7 mouse cellular contexts compared by ENCODE assay signal in genomic region chr14:21488426-21489115, GRCm38 (mm10). TPM values are rescaled to one million over a fixed set of nuclear protein-coding genes. Genes with fewer than 3 reads are reported as not detected.
DNase-seq lines count a peak whose midpoint lies in the region; ATAC-seq and TF ChIP-seq lines count a peak whose summit lies in the region.
"Not testable (repeated sequence)": the region's sequence is repeated elsewhere in the genome, so short reads cannot be mapped to it uniquely, and the experiment has no call there.

No protein-coding gene starts in this region.

- H3K4me2 ChIP-seq in embryonic facial prominence, embryonic 14.5 days (ENCODE audit: low read depth, low read length); forebrain, embryonic 13.5 days; forebrain, postnatal 0 days (ENCODE audit: low read depth); hindbrain, embryonic 15.5 days; midbrain, embryonic 11.5 days; midbrain, embryonic 16.5 days (ENCODE audit: low read length): not testable (repeated sequence)

- ATAC-seq in embryonic facial prominence, embryonic 14.5 days (ENCODE audit: low read depth); midbrain, embryonic 11.5 days (ENCODE audit: low FRiP score); midbrain, embryonic 16.5 days: not testable (repeated sequence)
- peak; percentile 84 for ATAC-seq in forebrain, embryonic 13.5 days
- ATAC-seq in forebrain, postnatal 0 days: peak; percentile 59
- ATAC-seq in hindbrain, embryonic 15.5 days (ENCODE audit: low FRiP score, low read depth): peak; percentile 51; the same call in 1 of the 2 replicates

- not testable (repeated sequence) for DNase-seq in embryonic facial prominence, embryonic 14.5 days (ENCODE audit: low spot score)
- DNase-seq in forebrain, postnatal 0 days: peak; percentile 11
- peak; percentile 74 for DNase-seq in midbrain, embryonic 11.5 days (ENCODE audit: low spot score, missing footprints)

- not testable (repeated sequence) for H3K9me3 ChIP-seq in E14TG2a.4 (ENCODE audit: low read length); embryonic facial prominence, embryonic 14.5 days (ENCODE audit: control insufficient read depth, low read length); forebrain, embryonic 13.5 days (replicated peaks); forebrain, postnatal 0 days (ENCODE audit: low read length); hindbrain, embryonic 15.5 days; midbrain, embryonic 11.5 days (ENCODE audit: control insufficient read depth, low read length); midbrain, embryonic 16.5 days (replicated peaks; ENCODE audit: control insufficient read depth, low read length, poor library complexity, severe bottlenecking)

- H3K4me1 ChIP-seq in E14TG2a.4 (replicated peaks; ENCODE audit: low read depth, low read length): peaks cover 73% of the 10 kb centered on the region
- not testable (repeated sequence) for H3K4me1 ChIP-seq in embryonic facial prominence, embryonic 14.5 days (ENCODE audit: control insufficient read depth, insufficient read depth, low read length); forebrain, postnatal 0 days (ENCODE audit: insufficient read depth); hindbrain, embryonic 15.5 days (replicated peaks); midbrain, embryonic 11.5 days (ENCODE audit: control insufficient read depth, insufficient read depth, low read length); midbrain, embryonic 16.5 days (ENCODE audit: control insufficient read depth, insufficient read depth, low read length)
- H3K4me1 ChIP-seq in forebrain, embryonic 13.5 days: peaks cover 27% of the 10 kb centered on the region

- not testable (repeated sequence) for H3K27me3 ChIP-seq in E14TG2a.4 (ENCODE audit: insufficient read depth, low read length); embryonic facial prominence, embryonic 14.5 days (replicated peaks; ENCODE audit: control insufficient read depth, insufficient read depth, low read length); forebrain, embryonic 13.5 days; forebrain, postnatal 0 days (ENCODE audit: insufficient read depth, low read length); hindbrain, embryonic 15.5 days; midbrain, embryonic 11.5 days (ENCODE audit: control insufficient read depth, insufficient read depth, low read length); midbrain, embryonic 16.5 days (ENCODE audit: control insufficient read depth, insufficient read depth, low read depth, low read length)

- H3K9ac ChIP-seq in embryonic facial prominence, embryonic 14.5 days (ENCODE audit: low read depth, low read length): 0 out of 2 replicates have a peak overlapping the region, but pooled peaks have one; percentile 14
- H3K9ac ChIP-seq in forebrain, embryonic 13.5 days; hindbrain, embryonic 15.5 days; midbrain, embryonic 11.5 days (ENCODE audit: low read length); midbrain, embryonic 16.5 days (ENCODE audit: low read depth, low read length): not testable (repeated sequence)
- H3K9ac ChIP-seq in forebrain, postnatal 0 days: 0 out of 2 replicates have a peak overlapping the region, but pooled peaks have one; percentile 18

- peak overlapping the region; percentile 66 for H3K4me3 ChIP-seq in E14TG2a.4 (replicated peaks; ENCODE audit: low read length)
- not testable (repeated sequence) for H3K4me3 ChIP-seq in embryonic facial prominence, embryonic 14.5 days (ENCODE audit: low read depth, low read length); forebrain, embryonic 13.5 days; forebrain, postnatal 0 days (ENCODE audit: low read depth, low read length); hindbrain, embryonic 15.5 days; midbrain, embryonic 11.5 days (ENCODE audit: low read depth, low read length); midbrain, embryonic 16.5 days (ENCODE audit: low read depth, low read length)

- H3K27ac ChIP-seq in embryonic facial prominence, embryonic 14.5 days (replicated peaks; ENCODE audit: low read depth, low read length): peak overlapping the region; percentile 39; the same call in 1 of the 2 replicates
- peak overlapping the region; percentile 70 for H3K27ac ChIP-seq in forebrain, embryonic 13.5 days
- not testable (repeated sequence) for H3K27ac ChIP-seq in forebrain, postnatal 0 days (ENCODE audit: low read depth, low read length); hindbrain, embryonic 15.5 days (replicated peaks)
- 0 out of 2 replicates have a peak overlapping the region, but pooled peaks have one; percentile 1 for H3K27ac ChIP-seq in midbrain, embryonic 11.5 days (ENCODE audit: low read depth, low read length)
- H3K27ac ChIP-seq in midbrain, embryonic 16.5 days (ENCODE audit: low read length): 0 out of 2 replicates have a peak overlapping the region, but pooled peaks have one; percentile 19

- H3K36me3 ChIP-seq in E14TG2a.4 (ENCODE audit: insufficient read depth, low read length): peaks cover 84% of the 10 kb centered on the region
- not testable (repeated sequence) for H3K36me3 ChIP-seq in embryonic facial prominence, embryonic 14.5 days (ENCODE audit: control insufficient read depth, insufficient read depth, low read length); forebrain, embryonic 13.5 days (ENCODE audit: poor library complexity, severe bottlenecking); forebrain, postnatal 0 days (ENCODE audit: insufficient read depth); hindbrain, embryonic 15.5 days; midbrain, embryonic 11.5 days (ENCODE audit: control insufficient read depth, insufficient read depth, low read length); midbrain, embryonic 16.5 days (ENCODE audit: control insufficient read depth, insufficient read depth, low read length)

- not testable (repeated sequence) for TF ChIP-seq CTCF in E14TG2a.4 (conservative IDR thresholded peaks at IDR 0.05; ENCODE audit: low read length); forebrain, postnatal 0 days (IDR thresholded peaks at IDR 0.05; ENCODE audit: low read depth)

- 74% methylated on average over 6 of the region's 9 CpGs for WGBS in embryonic facial prominence, embryonic 14.5 days
- WGBS in forebrain, embryonic 13.5 days: 30% methylated on average over 8 of the region's 9 CpGs
- 33% methylated on average over 8 of the region's 9 CpGs for WGBS in forebrain, postnatal 0 days
- 67% methylated on average over 8 of the region's 9 CpGs for WGBS in hindbrain, embryonic 15.5 days
- 86% methylated on average over 8 of the region's 9 CpGs for WGBS in midbrain, embryonic 11.5 days
- WGBS in midbrain, embryonic 16.5 days: 59% methylated on average over 8 of the region's 9 CpGs

RNA-seq across cellular contexts. Expression of gene Kat6b, which starts 7.3 kb away (rescaled TPM):
- polyA plus RNA-seq in embryonic facial prominence, embryonic 14.5 days (2014; fragmentation: Nextera tagmentation; extraction: Ambion mirVana): 18.0 and 20.9 TPM in 2 replicates
- polyA plus RNA-seq in forebrain, embryonic 13.5 days (2015; fragmentation: Nextera tagmentation; extraction: Ambion mirVana): 33.0 and 34.1 TPM in 2 replicates
- 29.9 and 35.8 TPM in 2 replicates for total RNA-seq in forebrain, postnatal 0 days (2014; rRNA removed)
- polyA plus RNA-seq in forebrain, postnatal 0 days (2015; fragmentation: Nextera tagmentation; extraction: Ambion mirVana): 10.0 and 16.9 TPM in 2 replicates
- polyA plus RNA-seq in hindbrain, embryonic 15.5 days (2015; fragmentation: Nextera tagmentation; extraction: Ambion mirVana): 17.5 and 17.6 TPM in 2 replicates
- 13.5 and 16.3 TPM in 2 replicates for polyA plus RNA-seq in midbrain, embryonic 11.5 days (2014; fragmentation: Nextera tagmentation; extraction: Ambion mirVana)
- 17.2 and 19.6 TPM in 2 replicates for polyA plus RNA-seq in midbrain, embryonic 16.5 days (2015; fragmentation: Nextera tagmentation; extraction: Ambion mirVana)
